Mouse (Mus musculus) CH12.LX (cell line): ENCODE results near the gene Serpinb1b. TPM values are rescaled to one million over a fixed set of nuclear protein-coding genes. Genes with fewer than 3 reads are reported as not detected.

Experiments
- DNase-seq: peaks from one replicate; pipeline ENCODE4 v3.0.0-alpha.2; 2013; ENCODE audit errors: extremely low read depth
- H3K27ac ChIP-seq: 2 replicates; pipeline ENCODE4 v1.5.1; 2012; ENCODE audit warnings: low read depth, mild to moderate bottlenecking, control low read depth, moderate library complexity; ENCODE audit not compliant: insufficient read depth
- H3K27me3 ChIP-seq: replicated peaks from 2 replicates; pipeline ENCODE3; 2012; ENCODE audit warnings: inconsistent platforms
- H3K36me3 ChIP-seq, 2 experiments: replicated peaks in 1 of 2; 2 replicates each; pipeline versions ENCODE3 to v1.6.1; 2012; ENCODE audit warnings: inconsistent platforms in 1 of 2, low read length in 1 of 2, mild to moderate bottlenecking in 1 of 2, mixed read lengths in 1 of 2, moderate library complexity in 1 of 2; ENCODE audit not compliant: control insufficient read depth in 1 of 2, insufficient read depth in 1 of 2
- H3K4me1 ChIP-seq, 2 experiments: 2 replicates each; pipeline ENCODE4 v1.6.1; 2012; ENCODE audit warnings: inconsistent platforms in 1 of 2, moderate library complexity in 1 of 2; ENCODE audit not compliant: insufficient read depth in 2 of 2, control insufficient read depth in 1 of 2
- H3K4me2 ChIP-seq: 2 replicates; pipeline ENCODE4 v1.6.1; 2012; ENCODE audit warnings: low read depth, mild to moderate bottlenecking, control low read depth; ENCODE audit not compliant: poor library complexity, insufficient read depth, severe bottlenecking
- H3K4me3 ChIP-seq, 3 experiments: fragments of 150-350 bp in 1 of 3; sonication (generic) in 1 of 3; replicated peaks in 1 of 3; 2 replicates each; pipeline versions ENCODE3 to v1.5.1; 2011 to 2012; ENCODE audit warnings: low read depth in 2 of 3, low read length in 2 of 3, mild to moderate bottlenecking in 2 of 3, moderate library complexity in 2 of 3, control low read depth in 1 of 3, improper control_type of control experiment in 1 of 3, inconsistent platforms in 1 of 3, mixed read lengths in 1 of 3; ENCODE audit not compliant: poor library complexity in 1 of 3
- H3K79me2 ChIP-seq: replicated peaks from 2 replicates; pipeline ENCODE4 v1.6.1; 2012; ENCODE audit warnings: mild to moderate bottlenecking, moderate library complexity; ENCODE audit not compliant: control insufficient read depth, poor library complexity, insufficient read depth, severe bottlenecking; ENCODE audit errors: extremely low read depth
- H3K9ac ChIP-seq: 2 replicates; pipeline ENCODE4 v1.6.1; 2012; ENCODE audit warnings: low read depth, mild to moderate bottlenecking, control low read depth, moderate library complexity; ENCODE audit not compliant: insufficient read depth
- H3K9me3 ChIP-seq: replicated peaks from 2 replicates; pipeline ENCODE3; 2012; ENCODE audit warnings: low read length, inconsistent platforms, mixed read lengths
- BHLHE40 ChIP-seq: IDR thresholded peaks from 2 replicates; pipeline ENCODE4 v1.6.1; 2011; ENCODE audit warnings: mild to moderate bottlenecking, low read depth, low read length, improper control_type of control experiment
- CHD1 ChIP-seq: IDR thresholded peaks from 2 replicates; pipeline ENCODE4 v1.6.1; 2012; ENCODE audit warnings: low read depth, low read length, improper control_type of control experiment, inconsistent platforms
- CHD2 ChIP-seq: IDR thresholded peaks from 2 replicates; pipeline ENCODE4 v1.6.1; 2011; ENCODE audit warnings: low read length, improper control_type of control experiment
- CTCF ChIP-seq, 2 experiments: IDR thresholded peaks in 1 of 2; conservative IDR thresholded peaks in 1 of 2; 2 replicates each; pipeline ENCODE4 v1.5.1; 2011 to 2012; ENCODE audit warnings: low read depth in 2 of 2, low read length in 2 of 2, improper control_type of control experiment in 1 of 2, inconsistent platforms in 1 of 2, mild to moderate bottlenecking in 1 of 2, moderate library complexity in 1 of 2
- E2F4 ChIP-seq: IDR thresholded peaks from 2 replicates; pipeline ENCODE4 v1.6.1; 2011; ENCODE audit warnings: low read depth, low read length, improper control_type of control experiment; ENCODE audit not compliant: insufficient replicate concordance
- ELF1 ChIP-seq: IDR thresholded peaks from 2 replicates; pipeline ENCODE4 v1.6.1; 2014; ENCODE audit warnings: low read depth, mild to moderate bottlenecking, inconsistent platforms, low read length, improper control_type of control experiment
- EP300 ChIP-seq: IDR thresholded peaks from 2 replicates; pipeline ENCODE4 v1.6.1; 2011; ENCODE audit warnings: low read length, improper control_type of control experiment
- ETS1 ChIP-seq: conservative IDR thresholded peaks from 2 replicates; pipeline ENCODE4 v1.6.1; 2012; ENCODE audit warnings: low read depth, mild to moderate bottlenecking, inconsistent platforms, low read length, improper control_type of control experiment, moderate library complexity
- HCFC1 ChIP-seq: IDR thresholded peaks from 2 replicates; pipeline ENCODE4 v1.6.1; 2012; ENCODE audit warnings: low read depth, mild to moderate bottlenecking, inconsistent platforms, low read length, improper control_type of control experiment
- IRF4 ChIP-seq: IDR thresholded peaks from 2 replicates; pipeline ENCODE4 v1.6.1; 2014; ENCODE audit warnings: low read depth, mild to moderate bottlenecking, inconsistent platforms, low read length, improper control_type of control experiment
- JUN ChIP-seq: IDR thresholded peaks from 2 replicates; pipeline ENCODE4 v1.6.1; 2011; ENCODE audit warnings: low read depth, mild to moderate bottlenecking, low read length, improper control_type of control experiment, moderate library complexity; ENCODE audit not compliant: insufficient read depth
- JUND ChIP-seq: conservative IDR thresholded peaks from 2 replicates; pipeline ENCODE4 v1.6.1; 2011; ENCODE audit warnings: low read depth, low read length, improper control_type of control experiment
- MAZ ChIP-seq: IDR thresholded peaks from 2 replicates; pipeline ENCODE4 v1.6.1; 2012; ENCODE audit warnings: low read depth, mild to moderate bottlenecking, inconsistent platforms, low read length, improper control_type of control experiment, moderate library complexity
- MXI1 ChIP-seq: IDR thresholded peaks from 2 replicates; pipeline ENCODE4 v1.6.1; 2011; ENCODE audit warnings: mild to moderate bottlenecking, low read depth, low read length, improper control_type of control experiment
- MYC ChIP-seq: IDR thresholded peaks from 2 replicates; pipeline ENCODE4 v1.6.1; 2011; ENCODE audit warnings: low read depth, mild to moderate bottlenecking, improper control_type of control experiment, low read length
- NELFE ChIP-seq: IDR thresholded peaks from 2 replicates; pipeline ENCODE4 v1.6.1; 2011; ENCODE audit warnings: low read depth, low read length, improper control_type of control experiment
- NRF1 ChIP-seq: IDR thresholded peaks from 2 replicates; pipeline ENCODE4 v1.6.1; 2014; ENCODE audit warnings: low read depth, mild to moderate bottlenecking, inconsistent platforms, low read length, improper control_type of control experiment, moderate library complexity
- POLR2A ChIP-seq: IDR thresholded peaks from 2 replicates; pipeline ENCODE4 v1.6.1; 2011; ENCODE audit warnings: low read depth, mild to moderate bottlenecking, improper control_type of control experiment, low read length
- POLR2AphosphoS2 ChIP-seq: IDR thresholded peaks from 2 replicates; pipeline ENCODE4 v1.6.1; 2011; ENCODE audit warnings: low read depth, low read length, improper control_type of control experiment
- RAD21 ChIP-seq: IDR thresholded peaks from 2 replicates; pipeline ENCODE4 v1.6.1; 2011; ENCODE audit warnings: low read depth, mild to moderate bottlenecking, low read length, improper control_type of control experiment, moderate library complexity
- RCOR1 ChIP-seq: conservative IDR thresholded peaks from 2 replicates; pipeline ENCODE4 v1.6.1; 2012; ENCODE audit warnings: low read depth, mild to moderate bottlenecking, inconsistent platforms, low read length, improper control_type of control experiment
- SIN3A ChIP-seq: IDR thresholded peaks from 2 replicates; pipeline ENCODE4 v1.6.1; 2012; ENCODE audit warnings: low read length, improper control_type of control experiment, inconsistent platforms
- SMC3 ChIP-seq: IDR thresholded peaks from 2 replicates; pipeline ENCODE4 v1.6.1; 2011; ENCODE audit warnings: low read depth, low read length, improper control_type of control experiment
- TCF12 ChIP-seq: IDR thresholded peaks from 2 replicates; pipeline ENCODE4 v1.6.1; 2014; ENCODE audit warnings: low read depth, mild to moderate bottlenecking, inconsistent platforms, low read length, improper control_type of control experiment
- UBTF ChIP-seq: IDR thresholded peaks from 2 replicates; pipeline ENCODE4 v1.6.1; 2012; ENCODE audit warnings: low read depth, mild to moderate bottlenecking, inconsistent platforms, low read length, improper control_type of control experiment, moderate library complexity
- USF2 ChIP-seq: conservative IDR thresholded peaks from 2 replicates; pipeline ENCODE4 v1.6.1; 2011; ENCODE audit warnings: low read depth, low read length, improper control_type of control experiment
- ZC3H11A ChIP-seq: IDR thresholded peaks from 2 replicates; pipeline ENCODE4 v1.6.1; 2012; ENCODE audit warnings: low read depth, mild to moderate bottlenecking, inconsistent platforms, low read length, improper control_type of control experiment
- ZKSCAN1 ChIP-seq: IDR thresholded peaks from 2 replicates; pipeline ENCODE4 v1.6.1; 2012; ENCODE audit warnings: low read depth, inconsistent platforms, low read length, improper control_type of control experiment, borderline replicate concordance
- ZMIZ1 ChIP-seq: IDR thresholded peaks from 2 replicates; pipeline ENCODE4 v1.6.1; 2012; ENCODE audit warnings: low read depth, mild to moderate bottlenecking, inconsistent platforms, low read length, improper control_type of control experiment
- ZNF384 ChIP-seq: IDR thresholded peaks from 2 replicates; pipeline ENCODE4 v1.6.1; 2012; ENCODE audit warnings: low read depth, low read length, improper control_type of control experiment, inconsistent platforms
- dilution Hi-C: fragments of 300-500 bp; cut with MboI; formaldehyde crosslinking; loops from 2 replicates; pipeline ENCODE4 v1.14.3; 2020; ENCODE audit warnings: low sequenced_read_pairs; ENCODE audit not compliant: extremely low pct_unique_long_range_greater_than_20kb, extremely low pct_ligation_motif_present
- in situ Hi-C: fragments of 300-500 bp; cut with MboI; formaldehyde crosslinking; loops from 3 replicates; pipeline ENCODE4 v1.14.3; 2019; ENCODE audit warnings: low sequenced_read_pairs, low pct_ligation_motif_present, low pct_unique_long_range_greater_than_20kb, mixed read lengths
- polyA plus RNA-seq: library from polyadenylated mRNA; unstranded; fragments of >175 nt; gene quantifications from 2 replicates; pipeline ENCODE4 v1.2.1, GENCODE M21; 2012; ENCODE audit warnings: low read depth; ENCODE audit not compliant: insufficient read length
- total RNA-seq, 2 experiments: library from RNA; depleted of rRNA; stranded (reverse); fragments of 300-350 nt in 1 of 2; fragments of >200 nt in 1 of 2; gene quantifications; 2 replicates each; pipeline ENCODE4 v1.2.3; 2012 to 2014

The Serpinb1b gene
- total and polyA plus RNA-seq, 3 experiments: 0.08 to 0.98 (median 0.64) TPM

DNA sequence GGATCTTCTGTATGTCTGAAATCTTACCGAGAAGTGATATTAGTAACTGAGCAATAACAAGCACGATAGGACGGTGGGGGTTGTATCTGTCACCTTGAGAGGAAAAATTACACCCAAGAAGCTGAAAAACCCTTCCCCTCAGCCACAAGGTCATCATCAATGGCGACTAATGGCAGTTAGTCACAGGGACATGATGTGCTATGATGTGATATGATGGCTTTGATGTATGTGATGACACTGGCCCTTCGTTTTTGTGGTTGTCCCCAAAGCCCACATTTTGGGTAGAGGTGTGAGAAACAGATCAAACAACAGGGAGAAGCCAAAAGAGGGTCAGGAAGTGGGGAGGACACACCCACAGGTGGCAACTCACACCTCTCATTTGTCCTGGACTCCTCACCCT, 6.6 kb upstream of the Serpinb1b start:
- no peak overlapping the region for H3K9ac ChIP-seq
- dilution Hi-C loops: no loop called here
- no peak for DNase-seq
- no peak overlapping the region for H3K4me3 ChIP-seq
- H3K4me2 ChIP-seq: no peak overlapping the region
- peaks cover 4% of the 10 kb centered on the region for H3K9me3 ChIP-seq
- H3K36me3 ChIP-seq: no peaks in the 10 kb centered on the region
- peaks cover 0 to 31% of the 10 kb centered on the region in 2 experiments; a peak in 2 of 4 replicates for H3K4me1 ChIP-seq
- H3K27ac ChIP-seq: no peak overlapping the region
- no peaks in the 10 kb centered on the region for H3K79me2 ChIP-seq
- no peaks in the 10 kb centered on the region for H3K27me3 ChIP-seq
- TF ChIP-seq ELF1 (no peak), EP300 (no peak), USF2 (no peak), HCFC1 (no peak), MXI1 (no peak), MYC (no peak), ZMIZ1 (no peak), UBTF (no peak), BHLHE40 (no peak), ZNF384 (no peak), MAZ (no peak), NRF1 (no peak), POLR2AphosphoS2 (no peak), ETS1 (no peak), JUND (no peak), IRF4 (no peak), TCF12 (no peak), E2F4 (no peak)
- in situ Hi-C loops: loop anchor here (10.0 kb wide), 2 partner anchors 67 to 167 kb away; partner anchors contain the start of gene Serpinb9

- Histone ChIP-seq H3K9me3 (no peaks in the 10 kb centered on the region), H3K27ac (no peak overlapping the region), H3K9ac (no peak overlapping the region), H3K27me3 (no peaks in the 10 kb centered on the region), H3K4me2 (no peak overlapping the region), H3K4me1 (peaks cover 0 to 43% of the 10 kb centered on the region in 2 experiments; a peak in 2 of 4 replicates), H3K36me3 (no peaks in the 10 kb centered on the region), H3K4me3 (no peak overlapping the region), H3K79me2 (no peaks in the 10 kb centered on the region)
- dilution Hi-C loops (no loop called here), in situ Hi-C loops (loop anchor here (10.0 kb wide), 2 partner anchors 69 to 169 kb away; partner anchors contain the start of gene Serpinb9)
- TF ChIP-seq POLR2A (no peak), ZKSCAN1 (no peak), SIN3A (no peak), SMC3 (peak; percentile 96), CTCF (conservative IDR thresholded peaks at IDR 0.05 in 1 of 2, IDR thresholded peaks at IDR 0.05 in 1 of 2; ENCODE audit: low read depth in 2 of 2, low read length in 2 of 2) (peak; percentile 35 to 91), BHLHE40 (no peak), NELFE (no peak), TCF12 (no peak), ZC3H11A (peak; percentile 74), USF2 (no peak), JUN (no peak), RCOR1 (no peak), CHD1 (no peak), MAZ (no peak), CHD2 (no peak), RAD21 (peak; percentile 84)
- DNase-seq: peak; percentile 69
Measured at GRCm38 (mm10) chr13:33074029-33074428, 4.3 kb upstream of the Serpinb1b start.
